Mouse (Mus musculus) testis, postnatal 10 days (tissue): ENCODE measurements around the gene Lamc1.
"Not testable (repeated sequence)": the region's sequence is repeated elsewhere in the genome, so short reads cannot be mapped to it uniquely, and the experiment has no call there.

ENCODE experiments used
- DNase-seq: peaks from one replicate; pipeline ENCODE4 v3.0.0; 2021; ENCODE audit warnings: low spot score

Gene Lamc1

DNA sequence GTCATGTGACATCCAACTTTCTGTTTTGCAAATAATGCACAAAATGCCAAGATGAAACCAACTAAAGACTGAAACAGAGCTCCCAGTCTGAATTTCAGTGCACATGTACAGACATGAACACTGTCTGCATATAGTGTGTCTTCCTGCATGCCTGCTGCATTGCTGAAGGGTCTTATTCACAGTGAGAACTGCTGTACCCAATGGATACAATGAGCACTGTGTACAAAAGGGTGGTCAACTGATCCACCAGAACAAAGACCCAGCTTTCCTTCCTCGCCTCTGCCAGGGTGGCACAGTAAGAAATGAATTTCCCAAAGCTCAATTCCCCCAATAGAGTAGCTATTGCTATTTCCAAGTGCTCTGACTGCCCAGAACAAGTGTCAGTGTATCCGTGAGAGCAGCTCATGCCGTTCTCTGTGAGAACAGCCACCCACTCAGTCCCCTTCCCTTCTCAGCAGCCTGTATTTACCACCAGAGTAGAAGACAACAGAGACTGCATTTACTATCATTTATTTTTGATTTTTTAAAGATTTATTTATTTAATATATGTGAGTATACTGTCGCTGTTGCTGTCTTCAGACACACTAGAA lies 34.7 kb downstream of the Lamc1 start:
- not testable (repeated sequence) for DNase-seq

DNA sequence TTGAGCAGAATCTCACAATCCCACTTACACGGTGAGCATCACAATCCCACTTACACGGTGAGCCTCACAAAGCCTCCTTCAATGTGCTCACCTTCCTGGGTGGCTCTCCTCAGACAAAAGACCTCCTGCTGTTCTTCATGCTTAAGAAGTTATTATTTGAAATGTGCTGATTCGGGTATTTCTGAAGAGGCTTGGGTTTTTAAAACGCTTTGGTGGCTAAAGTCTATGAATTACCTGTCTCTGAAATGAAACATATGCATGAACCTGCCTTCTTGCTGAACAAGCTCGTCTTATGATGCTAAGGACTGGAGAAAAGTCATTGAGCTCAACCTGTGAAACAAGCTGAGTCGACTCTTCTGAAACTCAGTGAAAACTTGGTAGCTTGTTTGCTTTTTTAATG lies 36.6 kb downstream of the Lamc1 start:
- DNase-seq = no peak

DNA sequence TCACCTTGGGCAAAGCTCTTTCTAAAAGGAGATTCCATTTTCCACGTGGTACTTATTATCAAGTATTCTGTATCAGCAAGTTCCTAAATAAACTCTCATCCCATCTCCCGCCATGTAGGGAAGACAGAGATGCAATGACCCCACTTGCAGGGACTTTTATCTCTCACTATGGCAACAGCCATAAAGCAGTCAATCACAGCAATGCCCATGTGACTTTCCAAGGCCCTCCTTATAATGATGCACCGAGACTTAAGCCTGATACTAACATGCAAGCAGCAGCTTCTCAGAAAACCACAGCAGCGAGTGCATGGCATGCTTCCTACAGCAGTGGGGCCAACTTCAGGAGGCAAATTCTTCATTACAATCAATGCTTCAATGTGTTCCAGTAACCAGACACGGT lies 39.7 kb downstream of the Lamc1 start:
- no peak for DNase-seq

DNA sequence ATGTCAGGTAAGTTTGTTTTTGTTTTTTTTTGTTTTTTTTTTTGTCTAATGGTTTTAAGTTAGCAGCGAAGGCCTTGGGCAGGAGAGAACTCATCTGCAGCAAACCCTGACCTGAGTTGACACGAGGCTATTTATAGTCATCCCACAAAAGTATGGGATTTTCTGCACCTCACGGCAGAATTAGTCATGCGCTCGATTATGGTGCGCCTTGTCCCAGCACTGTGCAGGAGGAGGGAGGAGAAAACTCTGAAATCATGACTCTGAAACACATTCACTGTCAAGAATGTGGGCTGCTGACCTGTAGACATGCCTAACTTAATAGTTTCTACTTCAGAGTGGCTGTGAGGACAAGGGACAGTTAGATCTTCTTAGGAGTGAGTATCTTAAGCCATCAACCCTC lies 40.4 kb downstream of the Lamc1 start:
- DNase-seq = no peak

DNA sequence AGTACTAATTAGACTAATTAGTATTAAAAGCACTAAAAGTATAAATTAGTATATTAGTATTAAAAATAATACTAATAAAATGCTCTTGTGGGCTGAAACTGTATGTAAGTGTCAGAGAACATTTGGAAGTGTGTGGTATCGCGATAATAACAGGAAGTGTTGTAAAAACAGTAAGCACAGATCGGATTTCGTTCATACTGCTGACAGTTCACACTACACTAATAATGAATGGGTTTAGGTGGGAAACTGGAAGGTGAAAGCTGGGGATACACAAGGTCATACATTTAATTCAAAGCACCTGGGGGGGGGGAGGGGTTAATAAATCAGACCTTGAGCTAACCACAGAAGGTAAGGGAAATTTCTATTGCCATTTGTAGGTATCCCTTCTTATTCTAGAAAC lies 41.2 kb downstream of the Lamc1 start:
- DNase-seq = no peak

DNA sequence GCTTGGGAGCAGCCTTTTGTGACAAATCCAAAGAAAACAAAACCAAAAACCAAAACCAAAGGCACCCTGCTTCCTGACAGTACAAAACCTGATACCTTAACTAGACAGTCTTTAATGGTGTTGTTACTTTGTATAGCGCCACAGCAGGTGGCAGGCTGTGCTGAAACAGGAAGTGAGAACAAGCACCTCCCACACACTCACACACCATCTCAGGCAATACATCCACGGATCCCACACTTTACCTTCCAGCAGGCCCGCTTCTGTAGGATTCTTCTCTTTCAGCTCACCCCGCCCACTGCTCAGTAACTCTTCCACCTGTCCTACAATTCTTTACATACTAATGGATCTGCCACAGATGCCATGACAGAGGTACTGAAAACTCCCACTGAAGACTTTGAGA lies 44.6 kb downstream of the Lamc1 start:
- DNase-seq = no peak

DNA sequence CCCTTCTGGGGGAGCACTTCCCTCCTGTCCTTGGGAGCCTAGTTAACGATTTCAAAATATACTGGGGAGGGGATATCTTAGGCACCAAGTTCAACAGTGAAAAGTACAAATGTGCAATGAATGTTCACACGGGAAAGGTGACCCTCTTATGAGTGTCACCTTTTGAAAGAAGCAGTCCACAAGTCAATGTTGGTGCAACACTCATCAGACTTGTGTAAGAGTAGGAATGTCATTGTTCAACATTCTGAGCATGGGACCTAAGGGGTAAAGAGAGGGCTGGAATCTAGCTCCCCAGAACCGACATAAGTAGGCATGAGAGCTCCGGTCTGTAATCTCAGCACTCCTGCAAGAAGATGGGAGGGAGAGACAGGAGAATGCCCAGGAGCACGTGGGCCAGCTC lies 45.1 kb downstream of the Lamc1 start:
- DNase-seq = no peak

DNA sequence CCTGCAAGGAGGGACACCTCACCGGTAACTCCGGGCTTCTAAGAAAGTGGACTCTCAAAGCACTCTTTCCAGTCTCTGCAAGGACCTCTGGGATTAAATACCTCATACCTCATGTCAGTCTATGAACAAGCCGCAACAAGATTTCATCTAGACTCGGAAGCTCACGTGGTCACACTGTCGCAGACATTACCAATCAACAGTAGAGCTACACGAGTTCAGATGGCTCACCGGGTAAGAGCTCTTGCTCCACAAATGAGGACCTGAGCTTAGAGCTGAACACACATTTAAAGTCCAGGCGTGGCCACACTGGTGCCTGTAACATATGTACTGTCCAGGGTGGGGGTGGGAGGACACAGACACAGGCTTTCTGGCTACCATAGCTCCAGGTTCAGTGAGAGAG lies 46.4 kb downstream of the Lamc1 start:
- DNase-seq = no peak

DNA sequence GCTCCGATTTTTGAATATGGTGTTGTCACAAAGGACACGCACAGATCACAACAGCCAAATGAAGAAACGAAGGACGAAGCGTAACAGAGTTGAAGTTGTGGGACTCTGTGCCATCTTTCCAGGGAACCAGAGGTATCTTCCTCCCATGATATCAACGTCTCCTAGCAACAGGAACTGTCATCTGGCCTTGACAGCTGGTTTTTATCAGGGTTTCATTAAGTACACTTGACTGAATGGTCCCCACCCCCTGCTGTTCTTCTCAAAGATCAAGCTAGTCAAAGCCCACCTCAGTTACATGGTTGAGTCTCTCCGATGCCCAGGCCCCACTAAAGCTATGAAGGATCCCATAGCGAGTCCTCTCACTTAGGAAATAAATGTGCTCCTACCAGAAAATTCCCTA lies 47.4 kb downstream of the Lamc1 start:
- no peak for DNase-seq

DNA sequence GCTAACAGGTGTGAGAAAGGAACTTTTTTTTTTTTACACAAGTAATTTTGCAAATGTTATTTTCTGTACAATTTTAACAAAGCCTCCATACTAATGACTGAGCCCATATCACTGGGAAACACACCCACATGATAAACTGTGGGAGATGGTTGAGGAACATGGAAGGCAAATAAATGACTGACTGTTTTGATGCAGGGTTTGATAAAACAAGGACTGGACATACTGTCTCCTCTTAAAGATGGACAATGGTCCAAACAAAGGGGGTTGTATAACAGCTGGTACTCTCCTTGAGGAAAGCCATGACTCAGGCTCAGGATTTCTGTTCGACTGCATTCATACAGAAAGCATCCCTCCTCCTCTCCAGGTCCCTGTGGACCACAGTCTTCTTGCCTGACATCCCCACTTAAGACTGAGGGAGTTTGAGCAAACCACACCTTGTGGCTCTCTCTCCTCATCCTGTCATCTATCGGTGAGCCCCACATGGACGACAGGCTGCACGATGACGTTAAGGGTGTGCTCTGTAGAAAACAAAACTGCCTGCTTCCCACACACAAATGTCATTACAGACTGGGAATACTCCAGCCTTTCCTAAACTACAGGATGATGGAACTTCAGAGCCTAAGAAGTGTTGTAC lies 50.1 kb downstream of the Lamc1 start:
- DNase-seq = no peak

DNA sequence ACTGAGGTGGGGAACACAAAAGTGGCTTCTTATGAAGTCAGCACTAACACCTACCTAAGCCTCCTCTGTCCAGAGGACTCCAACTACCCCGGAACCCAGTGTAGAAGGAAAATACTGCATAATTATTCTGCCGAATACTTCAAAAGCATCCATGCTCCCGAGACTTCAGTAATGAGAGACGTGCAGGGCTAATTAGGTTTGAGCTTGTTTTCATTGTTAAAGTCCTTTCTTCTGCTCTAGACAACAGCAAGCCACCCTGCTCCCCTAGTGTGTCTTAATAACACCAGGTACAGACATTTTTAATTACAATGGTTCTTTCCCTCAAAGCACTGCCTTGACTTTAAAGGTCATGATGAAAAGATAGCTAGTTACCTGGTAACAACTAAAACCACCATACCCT lies 51.1 kb downstream of the Lamc1 start:
- no peak for DNase-seq

DNA sequence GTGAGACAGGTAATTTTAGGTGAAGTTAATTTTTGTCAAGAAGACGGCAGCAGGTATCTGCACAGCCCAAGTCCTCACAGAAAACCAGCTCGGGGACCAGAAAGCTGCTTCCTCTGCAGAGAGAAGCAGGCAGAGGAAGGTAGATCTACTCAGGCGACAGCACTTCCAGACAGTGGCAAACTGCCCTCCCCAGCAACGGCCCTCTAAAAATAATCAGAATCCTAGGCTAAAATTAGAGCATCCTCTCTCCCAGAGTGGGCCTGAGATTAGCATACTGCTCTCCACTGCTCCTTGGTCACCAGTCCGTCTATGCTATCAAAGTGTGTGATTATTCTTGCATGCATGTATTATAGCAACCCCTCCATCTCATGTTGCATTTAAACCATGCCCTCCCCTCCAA lies 52.2 kb downstream of the Lamc1 start:
- DNase-seq = no peak

DNA sequence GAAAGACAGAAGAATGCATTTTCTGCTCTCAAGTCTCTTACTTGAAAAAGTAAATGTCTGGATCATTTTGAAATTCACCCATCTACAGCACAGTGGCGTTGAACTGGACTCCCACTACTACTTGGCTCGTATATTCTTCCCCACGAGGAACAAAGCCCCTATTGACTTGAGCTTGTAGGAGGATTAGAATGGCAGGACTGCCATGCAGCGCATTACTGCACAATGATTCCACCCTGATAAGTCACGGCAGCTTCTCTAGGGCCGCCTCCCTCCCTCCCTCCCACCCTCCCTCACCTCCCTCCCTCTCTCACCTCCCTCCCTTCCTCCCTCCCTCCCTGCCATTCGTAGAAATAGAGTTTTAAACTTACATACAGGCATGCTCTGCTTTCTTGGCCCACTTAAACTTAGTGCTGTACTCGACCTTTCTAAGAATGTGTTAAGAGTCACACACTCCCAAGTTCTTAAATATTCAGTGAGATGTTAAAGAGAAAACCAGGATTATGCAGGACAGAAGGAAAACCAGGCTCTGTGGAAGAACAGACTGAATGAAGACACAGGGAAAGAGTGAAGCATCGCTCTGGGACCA lies 54.5 kb downstream of the Lamc1 start:
- DNase-seq = no peak

DNA sequence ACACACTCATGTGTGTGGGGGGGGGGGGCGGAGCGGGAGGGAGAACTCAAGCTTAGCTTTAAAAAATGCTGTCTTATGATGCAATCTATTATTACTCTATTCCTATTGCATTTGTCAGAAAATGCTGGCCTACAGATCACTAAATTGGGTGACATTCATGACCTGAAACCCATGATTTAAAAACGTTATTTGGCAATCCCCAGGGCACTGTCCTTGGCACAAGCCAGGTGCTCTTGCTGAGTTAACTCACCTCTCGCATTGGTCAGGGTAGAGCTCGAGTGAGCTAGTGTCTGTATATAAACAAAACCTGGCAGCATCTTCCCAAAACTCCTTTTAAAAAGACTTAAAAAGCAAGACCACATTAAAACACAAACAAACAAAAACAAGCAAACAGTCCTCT lies 57.1 kb downstream of the Lamc1 start:
- DNase-seq = no peak

DNA sequence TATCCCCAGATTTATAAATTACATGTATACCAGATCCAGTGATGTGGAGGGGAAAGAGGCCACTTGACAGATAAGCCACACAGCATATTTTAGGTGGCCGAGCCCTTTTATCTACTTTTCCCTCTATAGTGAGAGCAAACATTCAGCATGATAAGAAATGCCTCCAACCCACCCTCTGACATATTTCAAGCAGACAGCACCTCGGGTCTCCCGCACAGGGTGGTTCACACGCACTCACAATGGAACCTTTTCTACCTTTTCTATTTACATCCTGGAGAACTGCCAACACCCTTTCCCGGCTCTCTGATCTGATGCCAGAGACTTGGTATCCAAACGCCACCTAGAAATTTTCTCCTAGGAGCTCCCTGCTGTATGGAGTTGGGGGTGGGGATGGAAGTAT lies 58.0 kb downstream of the Lamc1 start:
- DNase-seq = no peak

DNA sequence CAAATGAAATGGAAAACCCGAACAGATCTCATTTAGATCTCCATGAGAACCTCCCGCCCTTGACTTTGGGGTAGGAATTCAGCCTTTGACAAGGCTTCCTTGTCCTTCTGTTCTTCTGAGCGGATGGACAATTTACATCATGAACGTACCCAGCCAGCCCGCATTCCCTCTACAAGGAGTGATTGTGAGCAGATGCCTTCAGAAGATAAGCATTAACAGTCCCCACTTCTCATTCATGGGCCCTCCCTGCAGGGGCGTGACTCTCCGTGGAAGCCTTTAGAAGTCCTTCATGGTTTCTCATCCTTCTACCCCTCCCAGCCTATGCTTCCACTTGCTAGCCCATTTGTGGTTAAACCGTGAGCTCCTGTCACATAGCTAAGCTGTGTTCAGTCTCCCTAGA lies 58.9 kb downstream of the Lamc1 start:
- no peak for DNase-seq

DNA sequence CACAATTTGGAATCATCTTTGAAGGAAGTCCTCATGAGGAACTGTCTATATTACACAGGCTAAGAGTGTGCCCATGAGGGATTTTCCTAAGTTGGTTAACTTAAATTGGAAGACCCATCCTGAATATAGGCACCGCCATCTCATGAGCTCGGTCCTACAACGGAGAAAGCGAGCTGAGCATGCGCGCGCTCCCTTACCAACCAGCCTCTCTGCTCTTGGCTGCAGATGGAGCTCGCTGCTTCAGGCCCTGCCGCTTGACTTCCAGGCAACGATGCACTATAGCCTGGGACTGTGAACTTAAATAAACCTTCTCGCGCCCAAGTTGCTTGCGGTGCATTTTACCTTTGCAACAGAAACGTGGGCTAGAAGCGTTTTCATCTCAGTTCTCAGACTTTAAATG lies 61.8 kb downstream of the Lamc1 start:
- DNase-seq = no peak

DNA sequence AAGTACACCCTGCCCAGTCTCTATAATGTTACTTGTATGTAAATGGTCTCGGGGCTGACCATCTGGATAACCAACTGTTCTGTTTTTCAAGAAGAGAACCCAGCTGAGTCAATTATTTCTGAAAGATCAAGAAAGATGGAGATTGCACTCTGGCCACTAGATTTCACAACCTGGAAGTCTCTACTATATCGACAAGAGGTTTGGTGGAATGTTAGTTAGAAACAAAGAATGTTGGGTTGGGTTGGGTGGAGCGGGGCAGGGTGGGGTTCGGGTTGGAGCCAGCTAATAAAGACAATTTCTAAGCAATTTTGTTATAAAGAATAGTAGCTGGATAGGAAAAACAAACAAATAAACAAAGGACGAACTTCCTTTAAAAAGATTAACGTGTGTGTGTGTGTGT lies 62.9 kb downstream of the Lamc1 start:
- no peak for DNase-seq

DNA sequence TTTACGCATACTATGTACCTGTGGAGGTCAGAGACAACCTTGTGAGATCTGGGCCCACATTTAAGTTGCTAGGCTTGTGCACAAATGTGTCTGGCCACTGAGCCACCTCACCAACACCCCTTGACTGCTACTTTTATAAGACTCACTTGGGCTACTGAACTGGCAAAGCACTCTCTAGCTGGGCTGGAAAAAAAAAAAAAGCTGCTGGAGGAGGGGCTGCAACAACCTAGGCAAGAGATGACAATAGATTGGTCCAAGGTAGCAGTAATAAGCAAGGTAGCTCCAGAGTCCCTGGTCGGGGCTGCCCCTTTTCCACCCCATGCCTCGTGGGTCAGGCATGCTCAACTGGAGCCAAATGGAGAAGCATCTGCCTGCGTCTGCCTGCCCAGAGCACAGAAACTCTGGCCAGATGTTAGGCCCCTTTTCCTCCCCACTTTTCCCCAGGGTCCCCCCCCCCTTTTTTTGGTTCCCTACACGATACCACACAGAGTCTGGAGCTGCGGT lies 63.7 kb downstream of the Lamc1 start:
- DNase-seq = no peak

DNA sequence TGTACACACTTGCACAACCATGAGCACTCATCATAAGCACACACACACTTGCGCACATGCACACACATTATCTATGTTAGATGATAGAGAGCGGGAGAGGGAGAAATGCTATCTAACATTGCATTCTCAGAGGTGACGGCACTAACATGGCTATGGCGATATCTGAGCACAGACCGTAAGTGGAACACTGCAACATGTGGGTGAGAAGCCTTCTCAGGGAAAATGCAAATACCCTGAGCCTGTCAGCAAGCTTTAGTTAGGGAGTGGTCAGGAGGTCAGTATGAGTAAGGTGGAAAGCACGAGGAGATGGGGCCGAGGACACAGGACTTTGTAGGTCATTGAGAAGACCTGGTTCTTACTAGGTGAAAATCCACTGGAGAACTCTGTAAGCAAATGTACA lies 64.3 kb downstream of the Lamc1 start:
- DNase-seq = no peak

DNA sequence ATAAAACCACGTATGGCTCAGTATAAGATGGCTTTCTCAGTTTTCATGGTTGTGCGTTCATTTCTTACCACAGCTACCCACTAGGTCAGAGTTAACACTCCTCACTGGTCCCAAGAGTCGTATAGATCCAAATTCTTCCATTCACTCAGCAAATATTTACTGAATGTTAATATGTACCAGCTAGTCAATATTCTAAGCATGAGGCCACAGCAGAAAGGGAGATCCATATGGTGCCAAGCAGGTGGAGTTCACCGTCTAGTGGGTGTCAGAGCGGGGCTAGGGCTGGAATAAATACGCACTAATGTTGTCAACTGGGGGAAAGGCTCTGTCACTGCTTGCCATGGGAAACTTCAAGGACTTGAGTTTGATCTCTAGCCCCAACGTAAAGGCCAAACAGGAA lies 64.9 kb downstream of the Lamc1 start:
- no peak for DNase-seq

DNA sequence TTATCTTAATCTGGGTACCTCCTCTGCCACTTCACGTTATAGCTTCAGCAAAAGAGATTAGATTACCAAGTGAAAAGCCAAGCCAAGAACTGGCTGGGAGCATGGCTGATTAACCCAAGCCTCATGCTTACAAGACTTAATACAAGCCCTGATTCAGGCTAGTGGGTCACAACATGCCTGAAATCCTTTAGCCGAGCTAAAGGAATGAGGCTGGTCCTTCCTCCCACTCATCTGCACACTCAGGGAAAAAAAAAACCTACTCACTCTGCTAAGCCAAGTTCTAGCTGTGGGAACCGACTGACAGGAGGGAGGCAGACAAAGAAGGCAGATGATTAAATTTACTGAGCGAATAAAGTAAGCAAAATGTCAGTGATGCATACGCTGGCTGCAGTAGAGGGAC lies 65.7 kb downstream of the Lamc1 start:
- no peak for DNase-seq

DNA sequence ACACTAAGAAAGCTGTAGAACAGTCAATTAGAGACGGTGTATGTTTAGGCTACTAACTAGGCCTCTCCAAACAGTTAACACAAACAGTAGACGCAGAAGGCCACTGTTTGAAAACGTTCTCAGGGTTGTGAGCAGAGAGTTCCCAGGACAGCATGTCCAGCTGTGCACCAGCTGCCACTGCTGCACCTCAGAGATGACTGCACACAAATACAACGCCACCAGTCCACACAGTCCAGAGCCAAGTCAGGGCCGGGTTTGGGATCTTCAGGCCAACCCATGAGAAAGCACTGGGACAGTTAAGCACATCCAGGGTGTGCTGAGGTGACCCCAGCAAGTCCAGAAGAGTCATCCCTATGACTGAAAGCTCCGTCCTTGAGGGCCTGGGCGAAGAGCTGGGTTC lies 67.0 kb downstream of the Lamc1 start:
- DNase-seq = peak; percentile 59

DNA sequence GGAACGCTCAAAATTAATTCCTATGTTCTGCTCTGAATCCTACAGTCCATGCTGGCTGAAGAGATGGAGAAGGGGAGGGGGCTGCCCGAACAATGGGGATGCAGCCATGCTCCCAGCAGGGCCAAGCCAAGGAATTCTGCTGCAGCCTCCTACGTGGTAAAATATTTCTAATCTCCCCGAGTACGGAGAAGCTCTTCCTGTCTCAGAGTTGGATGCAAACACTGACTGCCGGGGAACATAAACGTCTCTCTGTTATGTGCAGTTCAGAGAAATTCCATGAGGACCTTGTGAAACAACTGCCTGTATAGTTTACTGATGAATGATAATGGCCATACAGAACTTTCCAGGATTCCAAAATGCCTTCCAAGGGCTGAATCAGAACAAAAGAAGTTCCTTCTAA lies 67.5 kb downstream of the Lamc1 start:
- no peak for DNase-seq
